Mouse (Mus musculus) CH12.LX (cell line): ENCODE results near the gene Mthfd2.

ENCODE experiments used
- CTCF ChIP-seq, 2 experiments: IDR thresholded peaks in 1 of 2; conservative IDR thresholded peaks in 1 of 2; 2 replicates each; pipeline ENCODE4 v1.5.1; 2011 to 2012; ENCODE audit warnings: low read depth in 2 of 2, low read length in 2 of 2, improper control_type of control experiment in 1 of 2, inconsistent platforms in 1 of 2, mild to moderate bottlenecking in 1 of 2, moderate library complexity in 1 of 2
- EP300 ChIP-seq: IDR thresholded peaks from 2 replicates; pipeline ENCODE4 v1.6.1; 2011; ENCODE audit warnings: low read length, improper control_type of control experiment
- MXI1 ChIP-seq: IDR thresholded peaks from 2 replicates; pipeline ENCODE4 v1.6.1; 2011; ENCODE audit warnings: mild to moderate bottlenecking, low read depth, low read length, improper control_type of control experiment
- NELFE ChIP-seq: IDR thresholded peaks from 2 replicates; pipeline ENCODE4 v1.6.1; 2011; ENCODE audit warnings: low read depth, low read length, improper control_type of control experiment
- POLR2A ChIP-seq: IDR thresholded peaks from 2 replicates; pipeline ENCODE4 v1.6.1; 2011; ENCODE audit warnings: low read depth, mild to moderate bottlenecking, improper control_type of control experiment, low read length
- ZC3H11A ChIP-seq: IDR thresholded peaks from 2 replicates; pipeline ENCODE4 v1.6.1; 2012; ENCODE audit warnings: low read depth, mild to moderate bottlenecking, inconsistent platforms, low read length, improper control_type of control experiment
- ZNF384 ChIP-seq: IDR thresholded peaks from 2 replicates; pipeline ENCODE4 v1.6.1; 2012; ENCODE audit warnings: low read depth, low read length, improper control_type of control experiment, inconsistent platforms

DNA sequence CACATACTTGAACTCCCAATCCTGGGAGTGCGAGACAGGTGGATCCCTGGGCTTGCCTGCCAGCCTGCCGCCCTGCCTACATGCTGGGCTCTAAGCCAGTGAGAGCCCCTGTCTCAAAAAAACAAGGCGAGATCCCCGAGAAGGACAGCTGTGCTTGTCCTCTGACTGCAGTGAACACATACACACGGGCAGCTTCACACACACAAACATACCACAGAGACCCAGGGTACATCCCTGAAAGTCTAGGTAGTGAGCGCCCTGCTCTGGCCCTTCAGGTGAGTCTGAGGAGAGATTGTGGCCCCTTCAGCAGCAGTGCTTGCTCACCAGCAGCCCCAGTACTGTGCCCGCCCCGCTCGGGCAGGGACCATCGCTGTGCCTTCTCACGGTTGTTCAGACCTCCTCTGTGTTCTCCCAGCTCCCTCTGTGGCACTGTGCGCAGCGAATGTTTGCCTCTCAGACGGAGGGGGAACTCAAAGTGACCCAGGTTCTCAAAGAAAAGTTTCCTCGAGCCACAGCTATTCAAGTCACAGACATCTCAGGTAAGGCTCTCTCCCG is 25.2 kb upstream of the Mthfd2 start:
- no peak for TF ChIP-seq EP300
- TF ChIP-seq MXI1: no peak
- TF ChIP-seq ZC3H11A: no peak
- no peak for TF ChIP-seq ZNF384
- TF ChIP-seq CTCF (conservative IDR thresholded peaks at IDR 0.05 in 1 of 2, IDR thresholded peaks at IDR 0.05 in 1 of 2; ENCODE audit: low read depth in 2 of 2, low read length in 2 of 2): no peak
- no peak; the same call in 1 of the 2 replicates for TF ChIP-seq POLR2A
- TF ChIP-seq NELFE: no peak
